Comparison of ENCODE assay signal across 17 mouse cellular contexts in the genomic region with DNA sequence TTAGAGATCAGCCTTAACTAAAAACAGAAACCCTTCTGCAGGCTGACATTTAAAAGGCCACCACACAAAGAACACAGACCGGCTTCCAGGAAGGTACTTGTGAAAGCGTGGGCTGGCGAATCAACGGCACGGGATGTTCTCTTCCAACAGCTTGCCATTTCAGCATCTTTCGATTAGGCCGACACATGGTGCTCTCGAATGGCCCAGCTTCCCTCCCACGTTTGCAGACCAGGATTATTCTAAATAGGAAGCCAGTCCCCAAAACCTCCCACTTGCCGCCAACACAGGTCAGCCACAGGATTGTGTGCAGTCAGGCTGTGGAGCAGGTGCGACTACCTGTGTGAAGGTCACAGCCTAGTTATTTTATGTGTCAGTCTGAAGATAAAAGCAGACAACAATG.
DNase-seq lines count a peak whose midpoint lies in the region; ATAC-seq and TF ChIP-seq lines count a peak whose summit lies in the region.
"Had no signal": no experiment of that assay in that cellular context is flagged by ENCODE, and none has a peak within 500 bp of the region (broad histone marks: within the 10 kb centered on the region; RNA-seq: fewer than 3 reads in every experiment).

No protein-coding gene starts in this region.

- H3K4me2 ChIP-seq in liver, embryonic 11.5 days, result no peak overlapping the region
- H3K4me2 ChIP-seq in forebrain, embryonic 16.5 days (ENCODE audit: low read length), result no peak overlapping the region
- H3K4me2 ChIP-seq in forebrain, embryonic 13.5 days, result no peak overlapping the region
- H3K4me2 ChIP-seq: limb, embryonic 15.5 days; midbrain, embryonic 15.5 days had no signal

- H3K79me2 ChIP-seq in liver, adult 2 months (ENCODE audit: control insufficient read depth, insufficient read depth, low read length), result no peaks in the 10 kb centered on the region

- H3K27ac ChIP-seq in liver, adult 2 months (replicated peaks; ENCODE audit: insufficient read depth, low read depth, low read length), result no peak overlapping the region
- H3K27ac ChIP-seq in liver, embryonic 11.5 days (ENCODE audit: low read depth, low read length), result no peak overlapping the region
- H3K27ac ChIP-seq in left cerebral cortex, adult 2 months, result peak overlapping the region; percentile 44
- no peak overlapping the region for H3K27ac ChIP-seq in forebrain, embryonic 16.5 days (ENCODE audit: low read length)
- no peak overlapping the region for H3K27ac ChIP-seq in forebrain, embryonic 13.5 days
- H3K27ac ChIP-seq: kidney, embryonic 15.5 days; limb, embryonic 15.5 days; midbrain, embryonic 15.5 days had no signal

- no peaks in the 10 kb centered on the region for H3K27me3 ChIP-seq in liver, adult 2 months (ENCODE audit: control insufficient read depth, insufficient read depth, low read length)
- H3K27me3 ChIP-seq in liver, embryonic 11.5 days (replicated peaks; ENCODE audit: control insufficient read depth, insufficient read depth, low read length), result no peaks in the 10 kb centered on the region
- no peaks in the 10 kb centered on the region for H3K27me3 ChIP-seq in forebrain, embryonic 16.5 days (replicated peaks; ENCODE audit: control insufficient read depth, insufficient read depth, low read length)
- no peaks in the 10 kb centered on the region for H3K27me3 ChIP-seq in forebrain, embryonic 13.5 days
- H3K27me3 ChIP-seq: kidney, embryonic 15.5 days; limb, embryonic 15.5 days; midbrain, embryonic 15.5 days had no signal

- intact Hi-C loops in left cerebral cortex, adult 2 months (cut with DNase I), result no loop called here

- H3K4me1 ChIP-seq in liver, adult 2 months (ENCODE audit: control insufficient read depth, insufficient read depth, low read length), result no peaks in the 10 kb centered on the region
- H3K4me1 ChIP-seq in liver, embryonic 11.5 days (replicated peaks; ENCODE audit: control insufficient read depth, insufficient read depth, low read length), result peaks cover 3% of the 10 kb centered on the region; the same call in 1 of the 2 replicates
- peaks cover 3% of the 10 kb centered on the region; the same call in 1 of the 2 replicates for H3K4me1 ChIP-seq in forebrain, embryonic 16.5 days (replicated peaks; ENCODE audit: control insufficient read depth, insufficient read depth, low read length)
- no peaks in the 10 kb centered on the region for H3K4me1 ChIP-seq in forebrain, embryonic 13.5 days

- ATAC-seq in liver, embryonic 11.5 days (replicated peaks; ENCODE audit: low FRiP score), result no peak
- no peak for ATAC-seq in forebrain, embryonic 16.5 days
- no peak for ATAC-seq in forebrain, embryonic 13.5 days
- ATAC-seq: hindbrain, embryonic 16.5 days; midbrain, embryonic 15.5 days had no signal

- peak; percentile 28 for DNase-seq in liver, adult 2 months (ENCODE audit: extremely low read depth, low read depth, low spot score)
- no peak for DNase-seq in liver, embryonic 11.5 days (ENCODE audit: low spot score)
- peak; percentile 59 for DNase-seq in induced T-regulatory cell, adult 2 months (ENCODE audit: low read depth)
- DNase-seq in left cerebral cortex, adult 2 months (ENCODE audit: extremely low spot score in 1 of 2, low spot score in 2 of 2), result peak; percentile 54 to 62
- peak; percentile 63 to 75 for DNase-seq in right cerebral cortex, postnatal 36 days (ENCODE audit: low spot score in 2 of 2)
- no peak for DNase-seq in adrenal gland, adult 18-20 months (ENCODE audit: low spot score in 2 of 2)
- DNase-seq: adrenal gland, postnatal 14 days; cerebellum, adult 11 months; gastrocnemius, postnatal 14 days; thymus, adult 2 months had no signal

- no peak overlapping the region for H3K4me3 ChIP-seq in liver, adult 2 months (ENCODE audit: insufficient read depth, low read depth, low read length)
- no peak overlapping the region for H3K4me3 ChIP-seq in liver, embryonic 11.5 days (ENCODE audit: low read depth, low read length)
- H3K4me3 ChIP-seq in left cerebral cortex, adult 2 months, result no peak overlapping the region
- no peak overlapping the region for H3K4me3 ChIP-seq in forebrain, embryonic 16.5 days (replicated peaks; ENCODE audit: low read length)
- no peak overlapping the region for H3K4me3 ChIP-seq in forebrain, embryonic 13.5 days
- H3K4me3 ChIP-seq: erythroblast, embryonic 14.5 days; kidney, embryonic 15.5 days; limb, embryonic 15.5 days; midbrain, embryonic 15.5 days had no signal

- H3K9me3 ChIP-seq in liver, embryonic 11.5 days (ENCODE audit: control insufficient read depth, low read length), result no peaks in the 10 kb centered on the region
- H3K9me3 ChIP-seq in forebrain, embryonic 16.5 days (ENCODE audit: control insufficient read depth, low read length), result no peaks in the 10 kb centered on the region
- no peaks in the 10 kb centered on the region for H3K9me3 ChIP-seq in forebrain, embryonic 13.5 days (replicated peaks)
- H3K9me3 ChIP-seq: kidney, embryonic 15.5 days; limb, embryonic 15.5 days; midbrain, embryonic 15.5 days had no signal

- no peak for TF ChIP-seq CTCF in liver, adult 2 months (IDR thresholded peaks at IDR 0.05; ENCODE audit: low read depth, low read length)
- no peak for TF ChIP-seq CTCF in left cerebral cortex, adult 2 months (IDR thresholded peaks at IDR 0.05)

- no peak for TF ChIP-seq POLR2A in liver, adult 2 months (IDR thresholded peaks at IDR 0.05; ENCODE audit: extremely low read depth, insufficient read depth, low read length)

- WGBS in liver, adult 2 months, result 68% methylated on average over 11 of the region's 11 CpGs
- 84% methylated on average over 11 of the region's 11 CpGs for WGBS in liver, embryonic 11.5 days
- 84% methylated on average over 11 of the region's 11 CpGs for WGBS in forebrain, embryonic 16.5 days
- WGBS in forebrain, embryonic 13.5 days, result 88% methylated on average over 11 of the region's 11 CpGs

- H3K36me3 ChIP-seq in liver, adult 2 months (ENCODE audit: control insufficient read depth, insufficient read depth, low read length), result no peaks in the 10 kb centered on the region
- H3K36me3 ChIP-seq in liver, embryonic 11.5 days (ENCODE audit: control insufficient read depth, insufficient read depth, low read length), result no peaks in the 10 kb centered on the region
- no peaks in the 10 kb centered on the region for H3K36me3 ChIP-seq in forebrain, embryonic 16.5 days (ENCODE audit: control insufficient read depth, insufficient read depth)
- no peaks in the 10 kb centered on the region for H3K36me3 ChIP-seq in forebrain, embryonic 13.5 days (ENCODE audit: poor library complexity, severe bottlenecking)
- H3K36me3 ChIP-seq: kidney, embryonic 15.5 days; limb, embryonic 15.5 days; midbrain, embryonic 15.5 days had no signal

- no peak overlapping the region for H3K9ac ChIP-seq in liver, adult 2 months (ENCODE audit: low read depth, low read length)
- no peak overlapping the region for H3K9ac ChIP-seq in liver, embryonic 11.5 days (ENCODE audit: low read depth, low read length)
- H3K9ac ChIP-seq in forebrain, embryonic 16.5 days (replicated peaks; ENCODE audit: low read depth, low read length), result no peak overlapping the region
- H3K9ac ChIP-seq in forebrain, embryonic 13.5 days, result no peak overlapping the region
- H3K9ac ChIP-seq: kidney, embryonic 15.5 days; limb, embryonic 15.5 days; midbrain, embryonic 15.5 days had no signal

Comparison
In these comparisons a context has a peak if more than half of its experiments do, and no peak if none do; other contexts are left out.
1. DNase-seq: peak in liver, adult 2 months (single experiment), induced T-regulatory cell, adult 2 months (single experiment), left cerebral cortex, adult 2 months (2 of 2) and right cerebral cortex, postnatal 36 days (2 of 2); none in liver, embryonic 11.5 days (single experiment) and adrenal gland, adult 18-20 months (0 of 2).